Mouse (Mus musculus) kidney, postnatal 36 days (tissue): ENCODE results near the gene Hist1h2bg.
A peak's percentile ranks its signal among the peaks of the same experiment; 100 is the strongest.
"Not testable (repeated sequence)": the region's sequence is repeated elsewhere in the genome, so short reads cannot be mapped to it uniquely, and the experiment has no call there.

Experiments
- DNase-seq, 2 experiments: peaks; one replicate each; pipeline ENCODE4 v3.0.0; 2021 to 2022; ENCODE audit warnings: mixed read lengths in 2 of 2

Gene Hist1h2bg

DNA sequence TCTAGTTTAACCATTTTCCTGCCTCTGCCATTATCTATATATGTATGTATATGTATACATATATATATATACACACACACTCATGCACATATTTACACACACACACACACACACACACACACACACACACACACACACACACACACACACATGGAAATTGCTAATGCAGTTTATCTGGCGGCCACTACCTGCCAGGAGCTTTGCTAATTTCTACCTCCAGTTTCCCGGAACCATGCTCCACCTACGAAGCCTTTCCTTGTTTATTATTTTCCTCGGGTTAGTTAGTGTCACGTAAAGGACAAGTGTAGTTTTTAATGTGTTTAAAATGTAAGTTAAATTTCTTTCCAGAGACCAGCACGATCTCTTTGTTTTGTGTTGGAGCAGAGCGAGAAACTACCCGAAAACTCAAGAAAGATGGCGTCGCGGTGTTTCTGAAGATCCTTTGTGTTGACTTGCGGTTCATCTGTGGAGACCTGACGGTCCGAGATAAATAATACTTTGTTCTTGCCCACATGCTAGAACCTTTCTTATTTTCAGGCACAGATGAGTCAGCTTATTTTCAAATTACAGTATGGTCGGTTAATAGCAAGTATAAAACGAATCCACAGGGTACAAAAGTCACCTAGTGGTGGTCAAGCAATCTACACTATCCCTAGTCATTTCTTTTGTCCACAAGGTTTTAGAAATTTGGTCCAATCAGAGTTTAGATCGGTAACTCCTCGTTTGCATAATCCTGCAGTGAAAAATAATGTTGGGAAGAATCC, 8.3 kb upstream of the Hist1h2bg start:
- DNase-seq = peak; percentile 36 to 53

DNA sequence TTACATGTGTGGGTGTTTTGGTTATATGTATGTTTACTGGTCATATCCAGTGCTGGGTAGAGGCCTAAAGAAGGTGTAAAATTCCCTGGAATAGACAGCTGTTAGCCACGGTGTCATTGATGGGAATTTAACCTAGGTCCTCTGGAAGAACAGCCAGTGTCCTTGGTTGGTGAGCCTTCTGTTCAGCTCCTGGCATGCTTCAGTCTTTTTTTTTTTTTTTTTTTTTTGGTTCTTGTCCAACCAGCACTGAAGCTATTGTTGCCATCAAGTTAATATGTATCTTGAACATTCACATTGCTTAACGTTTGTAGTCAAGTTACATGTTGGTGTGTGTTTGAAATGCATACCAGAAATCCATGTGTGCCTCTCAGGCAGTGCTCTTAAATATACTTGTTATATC, 6.7 kb upstream of the Hist1h2bg start:
- no peak for DNase-seq

DNA sequence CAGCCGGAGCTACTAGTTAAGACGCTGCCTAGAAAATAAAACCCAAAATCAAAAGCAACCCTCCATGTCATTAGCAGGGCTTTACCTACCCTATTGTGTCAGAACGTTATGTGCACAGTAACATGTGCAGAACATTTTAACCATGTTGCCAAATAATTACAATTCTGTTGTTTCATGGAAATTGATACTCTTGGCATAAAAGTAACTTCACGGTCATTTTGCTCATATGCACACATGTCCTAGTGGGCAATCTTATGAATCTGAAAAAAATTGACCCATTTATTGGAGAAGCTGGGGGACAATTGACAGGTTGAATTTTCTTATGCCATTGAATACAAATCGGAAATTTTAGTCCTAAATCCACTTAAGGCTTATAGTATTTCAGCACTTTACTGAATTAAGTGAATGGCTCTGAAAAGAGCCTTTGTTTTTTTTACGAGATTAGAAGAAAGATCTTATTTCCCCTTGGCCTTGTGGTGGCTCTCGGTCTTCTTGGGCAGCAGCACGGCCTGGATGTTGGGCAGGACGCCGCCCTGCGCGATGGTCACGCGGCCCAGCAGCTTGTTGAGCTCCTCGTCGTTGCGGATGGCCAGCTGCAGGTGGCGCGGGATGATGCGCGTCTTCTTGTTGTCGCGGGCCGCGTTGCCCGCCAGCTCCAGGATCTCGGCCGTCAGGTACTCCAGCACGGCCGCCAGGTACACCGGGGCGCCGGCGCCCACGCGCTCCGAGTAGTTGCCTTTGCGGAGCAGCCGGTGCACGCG, 755 bp upstream of the Hist1h2bg start:
- DNase-seq = not testable (repeated sequence)

DNA sequence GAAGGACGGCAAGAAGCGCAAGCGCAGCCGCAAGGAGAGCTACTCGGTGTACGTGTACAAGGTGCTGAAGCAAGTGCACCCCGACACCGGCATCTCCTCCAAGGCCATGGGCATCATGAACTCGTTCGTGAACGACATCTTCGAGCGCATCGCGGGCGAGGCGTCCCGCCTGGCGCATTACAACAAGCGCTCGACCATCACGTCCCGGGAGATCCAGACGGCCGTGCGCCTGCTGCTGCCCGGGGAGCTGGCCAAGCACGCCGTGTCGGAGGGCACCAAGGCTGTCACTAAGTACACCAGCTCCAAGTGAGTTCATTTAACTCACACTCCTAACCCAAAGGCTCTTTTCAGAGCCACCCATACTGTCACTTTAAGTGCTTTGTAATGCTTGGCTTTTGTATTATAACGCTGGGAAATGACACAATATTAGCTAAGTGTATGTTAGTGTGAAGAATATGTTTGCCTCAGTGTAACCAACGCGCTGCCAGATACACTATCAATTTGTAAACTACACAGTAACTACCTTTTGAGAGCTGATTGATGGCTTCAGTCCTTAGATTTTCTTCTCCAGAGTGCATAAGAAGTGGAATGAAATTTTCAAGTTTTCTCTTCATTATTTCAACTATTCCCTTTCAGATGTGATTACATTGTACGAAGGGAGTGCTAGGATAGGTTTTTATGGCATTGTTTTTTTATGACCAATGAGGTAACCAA, 465 bp downstream of the Hist1h2bg start:
- DNase-seq = not testable (repeated sequence)

DNA sequence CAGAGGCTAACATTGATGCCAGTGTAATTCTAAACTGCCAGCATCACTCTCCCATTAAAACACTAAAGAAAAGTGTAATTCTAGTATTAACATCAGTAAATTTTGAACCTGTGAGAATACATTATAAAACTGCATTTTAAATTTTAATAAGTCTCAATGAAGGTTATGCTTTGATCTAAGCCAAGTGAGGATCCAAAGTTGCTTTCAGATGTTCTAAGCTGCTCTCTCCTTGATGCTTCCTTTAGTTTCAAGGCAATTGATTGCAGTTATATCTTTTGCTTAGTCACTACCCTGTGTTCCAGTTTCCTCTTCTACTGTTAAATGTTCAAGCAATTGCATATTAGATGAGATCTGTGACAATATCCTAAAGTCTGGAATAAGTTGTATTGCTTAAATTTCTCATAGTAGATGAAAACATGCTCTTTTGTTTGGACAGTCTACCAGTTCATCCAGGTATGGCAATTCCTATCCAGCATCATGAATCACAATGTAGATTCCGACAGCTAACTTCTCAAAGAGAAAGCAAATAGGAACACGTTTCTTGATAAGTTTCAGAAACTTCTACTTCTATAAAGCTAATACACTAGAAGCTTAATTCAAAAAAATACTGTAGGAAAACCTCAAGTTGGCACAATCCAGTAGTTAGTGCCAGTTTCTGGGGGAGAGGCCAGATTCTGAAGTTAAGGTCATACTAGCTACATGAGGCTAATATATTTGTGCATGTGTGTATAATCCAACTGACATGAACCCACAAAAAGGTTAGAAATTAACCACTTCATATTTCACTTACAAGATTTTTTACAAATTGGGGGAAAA, 1.2 kb downstream of the Hist1h2bg start:
- DNase-seq = no peak

DNA sequence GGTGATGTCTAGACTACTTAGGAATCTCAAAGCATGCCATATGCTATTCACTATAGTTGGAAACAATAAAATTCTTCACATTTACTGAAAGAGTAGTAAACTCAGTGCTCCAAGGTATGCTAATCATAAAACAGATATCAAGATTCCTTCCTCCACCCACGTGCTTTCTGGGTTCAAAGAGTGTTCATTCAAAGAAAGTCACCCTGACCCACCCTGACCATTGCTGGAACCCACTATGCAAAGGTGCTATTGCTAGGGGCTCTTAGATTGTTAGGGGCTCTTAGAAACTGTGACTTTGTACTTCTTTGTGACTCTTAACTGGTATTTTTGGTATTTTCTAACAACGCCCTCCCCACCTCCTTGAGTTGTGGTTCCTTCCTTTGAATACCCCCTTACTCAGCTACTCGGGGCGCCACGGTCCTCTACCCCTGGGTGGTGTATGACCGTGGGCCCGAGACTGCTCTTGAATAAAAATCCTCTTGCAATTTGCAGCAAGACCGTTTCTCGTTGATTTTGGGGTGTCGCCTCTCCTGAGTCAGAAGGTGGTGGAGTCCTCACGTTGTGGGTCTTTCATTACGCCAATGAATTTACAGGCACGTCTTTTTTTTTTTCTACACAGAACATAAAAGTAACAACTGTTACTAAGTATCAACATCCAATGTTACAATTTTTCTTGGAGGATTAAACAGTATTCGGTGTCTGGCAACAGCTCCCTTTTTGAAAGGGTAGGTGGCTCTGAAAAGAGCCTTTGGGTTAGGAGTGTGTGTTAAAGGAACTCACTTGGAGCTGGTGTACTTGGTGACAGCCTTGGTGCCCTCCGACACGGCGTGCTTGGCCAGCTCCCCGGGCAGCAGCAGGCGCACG, 2.1 kb downstream of the Hist1h2bg start:
- DNase-seq = not testable (repeated sequence)

DNA sequence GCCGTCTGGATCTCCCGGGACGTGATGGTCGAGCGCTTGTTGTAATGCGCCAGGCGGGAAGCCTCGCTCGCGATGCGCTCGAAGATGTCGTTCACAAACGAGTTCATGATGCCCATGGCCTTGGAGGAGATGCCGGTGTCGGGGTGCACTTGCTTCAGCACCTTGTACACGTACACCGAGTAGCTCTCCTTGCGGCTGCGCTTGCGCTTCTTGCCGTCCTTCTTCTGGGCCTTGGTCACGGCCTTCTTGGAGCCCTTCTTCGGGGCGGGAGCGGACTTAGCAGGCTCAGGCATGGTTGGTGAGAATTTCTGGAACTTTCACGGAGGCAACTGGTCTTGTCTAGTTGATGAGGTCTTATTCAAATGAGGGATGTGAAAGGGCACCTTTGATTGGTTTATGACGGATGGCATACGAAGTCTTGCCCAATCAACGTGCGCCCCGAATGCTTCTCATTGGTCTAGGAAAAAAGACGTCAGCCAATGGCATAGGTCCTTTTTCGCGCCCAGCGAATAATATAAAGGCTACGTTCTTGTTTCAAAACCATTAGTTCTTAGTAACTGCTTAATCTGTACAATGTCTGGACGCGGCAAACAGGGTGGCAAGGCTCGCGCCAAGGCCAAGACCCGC, 2.8 kb downstream of the Hist1h2bg start, which contains the start of the genes Hist1h2bf and Hist1h2ad:
TSS of gene Hist1h2bf (minus strand) at position 299 of the 627 bp plus-strand sequence.
TSS of gene Hist1h2ad (plus strand) at position 484 of the 627 bp plus-strand sequence.
- DNase-seq = peak; percentile 82 to 90

DNA sequence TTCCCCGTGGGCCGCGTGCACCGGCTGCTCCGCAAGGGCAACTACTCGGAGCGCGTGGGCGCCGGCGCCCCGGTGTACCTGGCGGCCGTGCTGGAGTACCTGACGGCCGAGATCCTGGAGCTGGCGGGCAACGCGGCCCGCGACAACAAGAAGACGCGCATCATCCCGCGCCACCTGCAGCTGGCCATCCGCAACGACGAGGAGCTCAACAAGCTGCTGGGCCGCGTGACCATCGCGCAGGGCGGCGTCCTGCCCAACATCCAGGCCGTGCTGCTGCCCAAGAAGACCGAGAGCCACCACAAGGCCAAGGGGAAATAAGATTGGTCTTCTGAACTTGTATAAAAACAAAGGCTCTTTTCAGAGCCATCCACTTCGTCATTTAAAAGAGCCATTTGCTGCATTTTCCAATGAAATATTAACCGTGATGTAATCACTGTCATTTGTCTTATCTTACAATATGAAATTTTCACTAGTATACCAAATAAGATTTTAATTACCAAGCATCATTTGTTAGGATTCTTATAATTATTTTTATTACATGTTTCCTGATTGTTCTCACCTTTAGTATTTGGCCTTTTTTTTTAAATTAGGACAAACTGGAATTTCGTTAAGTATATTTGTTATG, 3.5 kb downstream of the Hist1h2bg start:
- DNase-seq = not testable (repeated sequence)

DNA sequence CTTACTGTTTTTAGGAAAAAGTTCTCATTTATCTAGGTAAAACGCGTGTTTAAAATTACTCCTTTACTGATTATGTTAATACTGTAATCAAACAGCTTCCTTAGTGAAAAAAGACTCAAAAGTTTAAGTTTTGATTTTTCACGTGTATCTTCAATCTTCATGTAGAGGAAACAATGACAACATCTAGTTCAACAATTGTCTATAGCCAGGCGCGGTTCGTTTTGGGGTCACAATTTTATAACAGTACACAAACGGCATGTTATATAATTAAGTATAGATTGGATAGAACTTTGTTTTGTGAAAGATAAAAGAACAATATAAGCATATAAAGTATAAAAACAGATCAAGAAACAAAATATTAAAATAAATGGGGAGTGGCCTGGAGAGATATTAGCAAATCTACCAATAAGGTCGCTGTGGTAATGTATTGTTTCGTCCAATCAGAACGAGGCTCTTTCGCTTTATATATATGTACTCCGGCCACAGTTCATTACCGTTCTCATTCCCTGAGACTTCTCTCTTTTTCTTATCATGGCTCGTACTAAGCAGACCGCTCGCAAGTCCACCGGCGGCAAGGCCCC, 4.2 kb downstream of the Hist1h2bg start, which contains the start of gene Hist1h3d:
TSS of gene Hist1h3d (plus strand) at position 493 of the 581 bp plus-strand sequence.
- DNase-seq = peak in 1 of 2 experiments; percentile 42

DNA sequence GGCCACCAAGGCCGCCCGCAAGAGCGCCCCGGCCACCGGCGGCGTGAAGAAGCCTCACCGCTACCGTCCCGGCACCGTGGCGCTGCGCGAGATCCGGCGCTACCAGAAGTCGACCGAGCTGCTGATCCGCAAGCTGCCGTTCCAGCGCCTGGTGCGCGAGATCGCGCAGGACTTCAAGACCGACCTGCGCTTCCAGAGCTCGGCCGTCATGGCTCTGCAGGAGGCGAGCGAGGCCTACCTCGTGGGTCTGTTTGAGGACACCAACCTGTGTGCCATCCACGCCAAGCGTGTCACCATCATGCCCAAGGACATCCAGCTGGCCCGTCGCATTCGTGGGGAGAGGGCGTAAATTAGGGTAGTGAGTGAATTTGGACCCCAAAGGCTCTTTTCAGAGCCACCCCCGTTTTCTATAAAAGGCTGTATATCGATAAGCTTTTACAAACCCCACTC, 4.7 kb downstream of the Hist1h2bg start:
- DNase-seq = not testable (repeated sequence)

DNA sequence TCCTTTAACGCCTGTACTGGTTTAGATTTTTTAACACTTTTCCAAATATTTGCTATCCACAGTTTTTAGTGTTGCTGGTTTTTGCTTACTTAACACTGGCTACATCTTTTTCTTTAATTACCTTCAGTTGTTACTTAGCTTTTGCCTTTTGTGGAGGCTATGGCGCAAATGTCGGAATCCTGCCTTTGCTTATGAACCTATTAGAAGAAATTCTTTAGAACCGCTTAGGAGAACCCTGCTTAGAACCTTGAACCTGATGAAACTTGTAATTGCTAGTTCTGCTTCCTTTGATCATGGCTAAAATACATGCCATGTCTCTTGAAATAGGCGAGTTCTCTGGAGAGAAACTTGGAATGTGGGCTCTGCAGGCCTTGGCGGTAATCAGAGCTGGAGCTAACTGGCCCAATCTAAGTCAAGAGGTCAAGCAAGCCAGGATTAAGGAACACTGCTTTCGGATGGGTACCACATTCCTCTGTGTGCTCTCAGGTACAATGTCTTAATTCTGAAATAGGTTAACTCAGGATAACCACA, 5.2 kb downstream of the Hist1h2bg start:
- no peak for DNase-seq

DNA sequence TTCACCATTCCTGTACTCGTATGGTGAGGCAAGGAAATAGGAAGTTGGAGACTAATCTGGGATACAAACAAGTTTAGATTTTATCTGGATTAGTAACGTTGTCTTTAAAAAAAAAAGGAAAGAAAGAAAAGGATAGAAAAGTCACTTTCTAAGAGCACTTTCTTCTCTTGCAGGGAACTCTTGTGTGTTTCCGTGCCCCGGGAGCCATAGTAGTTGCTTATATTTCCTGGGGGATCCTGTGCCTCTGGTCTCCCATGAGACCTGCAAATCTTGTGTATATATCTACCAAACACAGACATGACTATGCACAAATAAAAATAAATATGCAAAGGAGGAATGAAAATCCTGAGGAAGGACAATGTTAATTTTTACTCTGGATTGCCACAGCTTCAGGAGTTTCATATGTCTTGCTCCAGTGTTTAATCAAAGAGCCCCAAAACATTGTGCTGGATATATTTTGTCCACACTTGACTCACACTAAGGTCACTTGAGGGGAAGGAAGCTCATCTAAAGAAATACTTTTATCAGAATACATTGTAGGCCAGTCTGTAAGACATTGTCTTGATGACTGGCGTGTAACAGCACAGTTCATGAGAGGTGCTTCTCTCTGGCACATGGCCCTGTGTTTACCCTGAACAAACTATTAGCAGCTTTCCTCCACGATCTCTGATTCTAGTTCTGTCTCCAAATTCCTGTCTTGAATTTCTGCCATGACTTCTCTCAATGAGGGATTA, 5.9 kb downstream of the Hist1h2bg start:
- no peak for DNase-seq

DNA sequence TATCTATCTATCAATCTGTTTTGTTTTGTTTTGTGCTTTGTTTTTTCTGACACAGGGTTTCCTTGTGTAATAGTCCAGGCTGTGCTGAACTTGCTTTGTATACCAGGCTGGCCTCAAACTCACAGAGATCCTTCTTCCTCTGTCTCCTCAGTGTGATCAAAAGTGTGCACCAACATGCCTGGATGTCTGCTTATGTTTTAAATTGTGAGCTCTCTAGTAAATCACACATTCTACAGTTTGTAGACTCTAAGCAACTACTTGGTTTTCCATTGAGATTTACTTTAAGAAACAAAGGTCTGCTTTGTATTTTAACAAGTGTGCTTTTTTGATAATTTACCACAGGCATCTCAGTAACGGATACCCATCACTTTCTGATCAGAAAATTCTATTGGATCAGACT, 6.6 kb downstream of the Hist1h2bg start:
- DNase-seq = no peak

DNA sequence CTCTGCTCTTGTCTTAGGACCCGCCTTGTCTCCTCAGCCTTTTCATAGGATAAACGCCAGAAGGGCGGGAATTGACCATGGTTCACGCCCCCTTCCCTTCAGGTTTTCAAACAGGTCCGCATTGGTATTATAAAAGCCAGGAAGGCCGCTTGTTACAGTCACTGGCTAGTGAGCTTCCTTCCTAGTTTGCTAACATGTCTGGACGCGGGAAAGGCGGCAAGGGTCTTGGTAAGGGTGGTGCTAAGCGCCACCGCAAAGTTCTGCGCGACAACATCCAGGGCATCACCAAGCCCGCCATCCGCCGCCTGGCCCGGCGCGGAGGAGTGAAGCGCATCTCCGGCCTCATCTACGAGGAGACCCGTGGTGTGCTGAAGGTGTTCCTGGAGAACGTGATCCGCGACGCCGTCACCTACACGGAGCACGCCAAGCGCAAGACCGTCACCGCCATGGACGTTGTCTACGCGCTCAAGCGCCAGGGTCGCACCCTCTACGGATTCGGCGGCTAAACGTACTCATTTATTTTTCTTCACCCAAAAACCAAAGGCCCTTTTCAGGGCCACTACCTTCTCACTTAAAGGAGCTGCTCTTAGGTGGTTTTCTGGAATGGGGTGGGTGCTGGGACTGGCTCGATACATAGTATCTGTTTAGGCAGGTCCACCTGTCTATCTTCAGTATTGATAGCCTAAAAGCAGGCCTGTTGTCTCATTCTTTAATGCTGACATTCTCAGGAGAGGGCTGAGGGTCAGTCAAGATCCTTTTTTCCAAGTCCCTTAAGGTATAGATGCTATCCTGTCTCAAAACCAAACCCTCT, 10.4 kb downstream of the Hist1h2bg start, which contains the start of gene Hist1h4d:
TSS of gene Hist1h4d (plus strand) at position 191 of the 811 bp plus-strand sequence.
- peak; percentile 93 to 98 for DNase-seq

DNA sequence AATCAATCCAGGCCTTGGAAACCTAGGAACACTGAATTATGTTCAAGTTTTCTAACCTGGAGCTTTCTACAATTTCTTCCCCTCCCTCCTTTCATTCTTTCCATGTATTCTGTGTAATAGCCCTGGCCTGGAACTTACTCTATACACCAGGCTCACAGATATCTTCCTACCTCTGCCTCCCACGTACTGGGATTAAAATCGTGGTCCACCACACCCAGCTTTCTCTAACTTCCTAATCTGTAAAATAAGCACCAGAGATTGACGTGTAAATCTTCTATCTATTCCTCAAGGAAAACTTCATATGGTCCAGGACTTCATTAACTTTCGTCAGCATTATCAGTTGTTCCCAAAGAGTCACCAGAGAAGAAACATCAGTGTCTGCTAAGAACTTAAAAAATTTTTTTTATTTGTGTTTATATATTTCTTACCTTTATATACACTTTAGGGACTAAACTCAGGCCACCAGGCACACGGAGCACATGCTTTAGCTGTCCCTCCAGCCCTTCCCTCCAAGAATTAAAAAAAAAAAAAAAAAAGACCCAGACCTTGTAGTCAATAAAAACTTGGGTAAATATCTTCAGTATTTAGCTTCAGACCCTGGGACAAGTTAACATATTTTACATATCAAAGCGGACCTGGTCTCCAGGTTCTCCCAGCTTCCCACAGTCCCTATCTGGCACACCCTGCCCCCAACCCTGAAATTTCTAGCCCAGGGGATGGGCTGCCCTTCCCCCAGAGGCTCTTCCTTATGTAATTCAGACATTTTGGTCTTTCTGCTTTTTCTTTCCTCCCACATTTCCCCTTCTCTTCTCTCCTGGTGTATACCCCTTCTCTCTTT, 11.2 kb downstream of the Hist1h2bg start:
- no peak for DNase-seq

DNA sequence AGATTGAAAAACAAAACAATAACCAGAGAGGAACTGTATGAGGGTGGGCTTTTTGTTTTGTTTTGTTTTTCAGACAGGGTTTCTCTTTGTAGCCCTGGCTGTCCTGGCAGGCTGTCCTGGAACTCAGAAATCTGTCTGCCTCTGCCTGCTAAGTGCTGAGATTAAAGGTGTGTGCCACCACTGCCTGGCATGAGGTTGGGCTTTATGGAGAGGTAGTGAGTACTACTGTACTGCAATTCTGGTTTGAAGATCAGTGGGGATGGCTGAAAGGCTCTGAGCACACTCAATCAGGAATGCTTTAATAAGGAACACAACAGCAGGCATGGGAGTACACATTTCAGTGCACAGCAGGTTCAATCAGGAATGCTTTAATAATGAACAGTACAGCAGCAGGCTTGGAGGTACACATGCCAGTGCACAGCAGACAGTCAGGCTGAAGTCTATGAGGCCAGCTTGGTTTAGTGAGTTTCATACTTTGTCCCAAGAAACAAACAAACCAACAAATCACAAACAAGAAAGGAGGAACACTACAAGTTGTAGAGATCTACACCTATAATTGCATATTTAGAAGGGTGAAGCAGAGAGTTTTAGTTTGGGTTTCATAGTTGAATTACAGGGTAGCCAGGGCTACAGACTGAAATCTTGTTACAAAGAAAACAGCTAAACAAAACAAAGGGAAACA, 12.3 kb downstream of the Hist1h2bg start:
- no peak for DNase-seq
